Mouse (Mus musculus): ENCODE measurements at regions not wholly inside any gene's neighbourhood (a gene's known extent, or its start where the extent isn't known, plus 50 kb on each side); places are given as distances from the start of the nearest gene placed in this dataset.
A peak's percentile ranks its signal among the peaks of the same experiment; 100 is the strongest.

GRCm38 (mm10) chr4:10141238-10141934 is 732.9 kb upstream of the 2610301B20Rik start:
- no peak for DNase-seq (ENCODE audit: extremely low spot score, low spot score)

GRCm38 (mm10) chr4:10149911-10150310 is 724.4 kb upstream of the 2610301B20Rik start:
- DNase-seq (ENCODE audit: extremely low spot score, low spot score) = no peak

GRCm38 (mm10) chr4:10150501-10150900 is 723.8 kb upstream of the 2610301B20Rik start:
- peak; percentile 31 for DNase-seq (ENCODE audit: extremely low spot score, low spot score)

GRCm38 (mm10) chr4:10155705-10156390 is 718.5 kb upstream of the 2610301B20Rik start:
- DNase-seq (ENCODE audit: extremely low spot score, low spot score) = no peak

- no peak for DNase-seq (ENCODE audit: extremely low spot score, low spot score)
Measured at GRCm38 (mm10) chr4:10189896-10190295, 684.4 kb upstream of the 2610301B20Rik start.

- no peak for DNase-seq (ENCODE audit: extremely low spot score, low spot score)
Measured at GRCm38 (mm10) chr4:10197245-10197943, 676.9 kb upstream of the 2610301B20Rik start.

- no peak for DNase-seq (ENCODE audit: extremely low spot score, low spot score)
Measured at GRCm38 (mm10) chr4:10201835-10202234, 672.5 kb upstream of the 2610301B20Rik start.

GRCm38 (mm10) chr4:10204224-10204623 is 670.1 kb upstream of the 2610301B20Rik start:
- DNase-seq (ENCODE audit: extremely low spot score, low spot score) = no peak

- no peak for DNase-seq (ENCODE audit: extremely low spot score, low spot score)
Measured at GRCm38 (mm10) chr4:10209324-10209923, 664.9 kb upstream of the 2610301B20Rik start.

GRCm38 (mm10) chr4:10211303-10211702 is 663.0 kb upstream of the 2610301B20Rik start:
- no peak for DNase-seq (ENCODE audit: extremely low spot score, low spot score)

- no peak for DNase-seq (ENCODE audit: extremely low spot score, low spot score)
Measured at GRCm38 (mm10) chr4:10235324-10235723, 639.0 kb upstream of the 2610301B20Rik start.

GRCm38 (mm10) chr4:10242117-10242516 is 632.2 kb upstream of the 2610301B20Rik start:
- DNase-seq (ENCODE audit: extremely low spot score, low spot score) = no peak

- no peak for DNase-seq (ENCODE audit: extremely low spot score, low spot score)
Measured at GRCm38 (mm10) chr4:10242909-10243308, 631.4 kb upstream of the 2610301B20Rik start.

GRCm38 (mm10) chr4:10254029-10254690 is 620.1 kb upstream of the 2610301B20Rik start:
- no peak for DNase-seq (ENCODE audit: extremely low spot score, low spot score)

- no peak for DNase-seq (ENCODE audit: extremely low spot score, low spot score)
Measured at GRCm38 (mm10) chr4:10257537-10257936, 616.8 kb upstream of the 2610301B20Rik start.

- no peak for DNase-seq (ENCODE audit: extremely low spot score, low spot score)
Measured at GRCm38 (mm10) chr4:10260351-10260750, 613.9 kb upstream of the 2610301B20Rik start.

- DNase-seq (ENCODE audit: extremely low spot score, low spot score) = no peak
Measured at GRCm38 (mm10) chr4:10265942-10266341, 608.4 kb upstream of the 2610301B20Rik start.

GRCm38 (mm10) chr4:10285562-10285961 is 588.7 kb upstream of the 2610301B20Rik start:
- DNase-seq (ENCODE audit: extremely low spot score, low spot score) = no peak

GRCm38 (mm10) chr4:10290326-10290725 is 584.0 kb upstream of the 2610301B20Rik start:
- no peak for DNase-seq (ENCODE audit: extremely low spot score, low spot score)

GRCm38 (mm10) chr4:10295012-10295530 is 579.2 kb upstream of the 2610301B20Rik start:
- DNase-seq (ENCODE audit: extremely low spot score, low spot score) = no peak

GRCm38 (mm10) chr4:10296220-10296619 is 578.1 kb upstream of the 2610301B20Rik start:
- DNase-seq (ENCODE audit: extremely low spot score, low spot score) = no peak
